Mouse (Mus musculus) adipocyte (in vitro differentiated cells): Measurements from ENCODE around the gene Zfp616.

Experiments used
- DNase-seq: peaks from one replicate; pipeline ENCODE4 v3.0.0-alpha.2; 2016; ENCODE audit warnings: low spot score

Zfp616 gene

DNA sequence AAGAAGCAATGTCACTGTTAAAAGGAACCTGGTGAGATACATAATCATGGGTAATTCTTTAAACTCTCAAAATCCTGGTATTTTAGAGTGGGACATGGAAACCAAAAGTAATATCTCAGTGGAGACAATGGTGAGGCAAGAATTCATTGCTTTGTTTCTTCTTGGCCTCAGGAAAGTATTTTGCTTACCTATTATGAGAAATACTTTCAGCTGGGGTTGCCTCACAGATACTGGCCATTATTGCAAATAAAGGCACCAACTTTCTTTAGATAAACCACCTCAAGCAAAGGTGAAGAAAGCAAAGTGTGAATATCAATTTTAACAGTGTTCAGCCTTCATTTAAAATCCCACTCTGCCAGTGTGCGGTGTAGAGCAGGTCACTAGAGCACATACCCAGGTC lies at the start of gene Zfp616:
Gene Zfp616 (plus strand): TSS at position 301 of the 400 bp plus-strand sequence.
- no peak for DNase-seq

DNA sequence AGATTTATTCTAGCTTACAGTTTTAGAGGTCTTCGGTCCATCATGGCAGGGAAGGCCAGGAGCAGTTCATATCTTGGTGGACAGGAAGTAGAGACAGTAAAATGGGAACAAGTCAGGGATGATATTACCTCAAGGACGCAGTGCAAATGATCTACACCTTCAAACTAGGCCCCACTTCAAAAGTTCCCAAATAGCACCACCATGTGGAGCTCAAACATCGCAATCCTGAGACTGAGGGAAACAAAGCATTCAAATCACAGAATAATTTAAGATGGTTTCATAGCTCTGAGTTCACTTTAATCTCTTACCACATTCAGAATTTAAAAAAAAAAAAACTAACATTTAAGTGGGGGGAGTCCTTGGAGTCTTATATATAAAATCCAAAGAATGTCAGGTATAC lies 18.4 kb upstream of the Zfp616 start:
- DNase-seq, result no peak

DNA sequence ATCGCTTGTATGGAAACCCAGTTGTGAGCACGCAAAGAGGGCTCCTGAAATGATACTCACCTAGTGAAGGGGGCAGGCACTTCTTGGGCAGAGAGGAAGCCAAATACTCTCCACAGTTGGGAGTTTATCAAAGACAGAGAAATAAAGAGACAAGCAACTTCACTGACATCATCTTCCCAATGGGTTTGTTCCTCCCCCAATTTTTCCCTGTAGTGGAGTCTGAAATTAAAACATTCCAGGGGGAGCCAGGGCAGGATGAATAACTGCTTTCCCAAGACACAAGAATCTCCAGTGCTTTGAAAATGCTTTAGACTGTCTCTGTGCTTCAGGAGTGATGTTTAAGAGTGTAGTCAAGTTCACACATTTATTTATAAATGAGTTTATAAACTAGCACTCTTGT lies 13.3 kb upstream of the Zfp616 start, which contains the start of the genes Olfr139 and Olfr399:
Gene Olfr139 (minus strand): TSS at position 101 of the 400 bp plus-strand sequence.
Gene Olfr399 (minus strand): TSS at position 165 of the 400 bp plus-strand sequence.
- DNase-seq, result no peak

DNA sequence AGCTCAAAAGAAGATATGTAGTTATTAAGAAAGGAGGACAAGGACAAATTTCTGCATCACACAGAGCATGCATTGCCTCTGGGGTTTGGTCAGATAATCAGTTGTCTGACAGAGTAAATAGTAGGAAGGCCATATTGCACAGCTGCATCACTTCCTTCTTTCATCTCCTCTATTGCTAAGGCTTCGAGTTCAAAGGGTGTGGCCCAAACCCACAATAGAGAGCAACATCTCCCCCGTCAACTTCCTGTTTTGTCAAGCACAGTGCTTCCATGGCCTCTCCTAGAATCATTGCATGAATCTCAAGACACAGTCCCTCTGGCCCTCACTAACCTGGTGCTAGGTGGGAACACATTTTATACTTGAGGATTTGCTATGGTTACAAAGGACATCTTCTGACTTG lies 31.0 kb downstream of the Zfp616 start:
- no peak for DNase-seq

DNA sequence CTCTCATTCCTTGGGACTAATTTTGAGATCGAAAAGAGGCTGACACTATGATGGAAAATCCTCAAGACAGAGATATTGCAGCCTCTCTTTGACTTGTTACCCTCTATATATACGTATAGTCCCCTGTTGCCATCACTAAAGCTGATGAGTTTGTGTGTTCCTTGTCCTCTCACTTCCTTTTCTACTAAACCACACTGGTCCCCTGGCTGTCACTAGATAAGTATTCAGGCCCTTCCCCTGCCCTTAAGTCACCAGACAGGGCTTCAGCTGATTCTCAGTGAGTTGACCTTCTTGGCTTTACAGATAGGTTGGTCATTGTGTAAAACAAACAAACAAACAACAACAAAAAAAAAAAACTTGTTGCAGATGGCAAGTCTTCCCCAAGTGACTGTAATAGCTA lies 31.8 kb downstream of the Zfp616 start:
- DNase-seq, result no peak

DNA sequence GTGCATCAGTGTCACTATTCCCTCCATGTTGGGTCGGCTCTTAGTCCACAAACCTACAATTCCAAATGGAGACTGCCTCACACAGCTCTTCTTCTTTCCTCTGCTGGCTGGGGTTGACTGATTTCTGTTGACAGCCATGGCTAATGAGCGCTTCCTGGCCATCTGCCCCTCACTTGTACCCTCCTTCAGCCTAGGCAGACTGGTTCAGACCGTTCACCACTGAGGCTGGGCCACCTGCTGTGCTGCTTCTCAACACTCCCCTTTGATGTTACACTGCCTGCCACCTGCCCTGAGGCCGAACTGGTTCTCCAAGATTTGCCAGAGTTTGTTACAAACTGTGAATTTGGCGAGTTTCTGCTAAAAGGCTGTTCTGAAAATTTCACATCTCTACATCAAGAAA lies 35.3 kb downstream of the Zfp616 start:
- no peak for DNase-seq

DNA sequence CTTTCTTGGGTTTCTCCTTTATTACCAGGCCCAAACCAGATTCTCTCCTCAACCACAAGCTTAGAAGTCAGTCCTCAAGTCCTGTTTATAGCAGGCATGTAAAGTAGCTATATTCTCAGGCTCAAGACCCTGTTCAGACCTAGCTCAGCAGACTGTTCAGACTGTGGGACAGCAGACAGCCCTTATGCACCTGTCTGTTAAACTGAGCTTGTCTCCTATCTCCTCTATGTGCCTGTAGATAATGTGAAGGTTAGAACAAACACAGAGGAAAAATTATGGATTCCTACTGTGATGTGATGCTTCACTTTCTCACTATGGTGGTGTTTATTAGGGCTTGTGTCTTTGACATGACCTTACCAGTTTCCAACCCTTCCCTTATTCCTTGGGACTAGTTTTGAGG lies 43.7 kb downstream of the Zfp616 start, which contains the start of gene Olfr401:
Gene Olfr401 (plus strand): TSS at position 301 of the 400 bp plus-strand sequence.
- DNase-seq, result no peak
